Mouse (Mus musculus): ENCODE data around the gene Ifnk. TPM values are rescaled to one million over a fixed set of nuclear protein-coding genes. Genes with fewer than 3 reads are reported as not detected.

Ifnk gene
- polyA plus RNA-seq, 1 experiment, result not detected

DNA sequence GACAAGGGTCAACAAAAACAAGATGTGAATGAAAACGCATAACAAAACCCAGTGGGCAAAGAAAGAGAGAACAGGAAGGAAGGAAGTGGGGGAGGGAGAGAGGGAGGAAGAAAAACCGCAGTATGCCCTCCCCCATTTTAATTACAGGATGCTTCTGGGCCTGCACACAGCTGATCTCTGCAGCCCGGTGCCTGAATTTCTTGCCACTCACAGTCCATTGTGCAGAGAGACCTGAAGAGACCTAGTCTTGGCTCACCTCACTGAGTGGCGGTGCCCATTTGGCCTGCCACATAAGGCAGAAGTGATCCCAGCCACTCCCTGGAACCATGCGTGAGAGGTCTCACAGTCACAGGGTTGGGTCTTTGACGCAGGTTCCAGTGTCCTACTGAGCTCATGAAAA, 13.8 kb upstream of the Ifnk start:
- Histone ChIP-seq H3K79me2 (ENCODE audit: control insufficient read depth, insufficient read depth) (no peaks in the 10 kb centered on the region), H3K79me3 (ENCODE audit: low read depth) (no peaks in the 10 kb centered on the region), H3ac (ENCODE audit: control insufficient read depth, insufficient read length, low read depth) (no peak overlapping the region), H3K4me3 (ENCODE audit: insufficient read depth, poor library complexity, severe bottlenecking) (no peak overlapping the region), H3K27me3 (ENCODE audit: control insufficient read depth, insufficient read depth, insufficient read length) (no peaks in the 10 kb centered on the region), H3K36me3 (ENCODE audit: control insufficient read depth, insufficient read depth) (no peaks in the 10 kb centered on the region)
- no peak for TF ChIP-seq MAX (IDR thresholded peaks at IDR 0.05)

DNA sequence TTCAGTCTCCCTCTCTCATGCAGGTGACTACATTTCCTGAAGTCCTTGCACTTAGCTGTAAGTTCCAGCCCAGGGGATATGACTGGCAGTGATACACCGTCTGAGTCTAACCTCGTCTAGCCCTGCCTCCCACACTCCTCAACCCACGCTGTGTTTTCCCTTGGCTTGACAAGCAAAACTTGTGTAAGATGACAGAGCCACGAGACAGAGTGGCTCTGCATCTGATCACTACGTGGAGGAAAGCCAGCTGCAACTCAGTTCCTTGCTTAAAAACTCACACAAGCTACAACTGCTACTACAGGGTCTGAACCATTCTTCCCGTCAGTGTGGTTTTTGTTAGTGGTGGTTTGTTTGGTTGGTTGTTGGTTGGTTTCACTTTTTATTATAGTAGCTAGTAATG, 11.5 kb upstream of the Ifnk start:
- TF ChIP-seq USF1 (IDR thresholded peaks at IDR 0.05; ENCODE audit: low read depth) (no peak), MAX (IDR thresholded peaks at IDR 0.05) (no peak), CTCF (IDR thresholded peaks at IDR 0.05; ENCODE audit: control insufficient read depth, insufficient read depth, insufficient read length) (no peak), MYOD1 (IDR thresholded peaks at IDR 0.05; ENCODE audit: control insufficient read depth, insufficient read length, low read depth) (no peak), CEBPB (IDR thresholded peaks at IDR 0.05; ENCODE audit: low read depth) (no peak), FOSL1 (IDR thresholded peaks at IDR 0.05; ENCODE audit: insufficient read depth, low read length, poor library complexity, severe bottlenecking) (no peak), MYOG (IDR thresholded peaks at IDR 0.05; ENCODE audit: control insufficient read depth, extremely low read depth, insufficient read length) (no peak)
- no peak overlapping the region for H3K4me3 ChIP-seq (ENCODE audit: insufficient read depth, poor library complexity, severe bottlenecking)

DNA sequence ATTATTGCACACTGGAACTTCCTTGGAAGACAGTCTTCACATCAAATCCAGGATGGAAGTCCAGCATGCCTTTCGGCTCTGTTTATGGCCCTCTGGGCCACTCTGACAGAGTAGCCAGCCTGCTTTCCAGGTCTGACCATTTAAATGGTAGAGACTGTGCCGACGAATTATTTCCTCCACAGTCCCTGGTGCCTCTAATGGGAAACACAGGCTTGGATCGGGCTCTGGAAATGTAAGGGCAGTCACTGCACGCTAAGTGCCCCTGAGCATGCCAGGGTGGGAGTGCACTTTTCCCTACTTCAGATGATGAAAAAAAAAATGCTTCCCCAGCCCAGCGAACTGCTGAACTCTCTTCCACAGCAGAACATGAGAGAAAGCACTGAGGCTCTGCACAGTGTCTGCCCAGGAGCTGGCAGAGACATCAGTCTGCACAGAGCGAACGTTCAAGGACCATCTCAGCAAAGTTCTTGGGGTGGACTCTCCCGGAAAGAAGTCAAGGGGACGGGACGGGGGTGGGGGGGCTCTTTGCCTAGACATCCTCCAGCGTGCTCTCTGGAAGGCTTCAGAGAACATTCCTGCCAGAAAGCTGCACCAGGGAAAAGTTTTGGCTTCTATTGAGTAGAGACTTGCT, 8.3 kb upstream of the Ifnk start:
- no peaks in the 10 kb centered on the region for H3K79me2 ChIP-seq (ENCODE audit: control insufficient read depth, insufficient read depth)
- no peak overlapping the region for H3K4me3 ChIP-seq (ENCODE audit: insufficient read depth, poor library complexity, severe bottlenecking)
- no peaks in the 10 kb centered on the region for H3K36me3 ChIP-seq (ENCODE audit: control insufficient read depth, insufficient read depth)
- no peaks in the 10 kb centered on the region for H3K79me3 ChIP-seq (ENCODE audit: low read depth)
- H3ac ChIP-seq (ENCODE audit: control insufficient read depth, insufficient read length, low read depth), result no peak overlapping the region
- TF ChIP-seq FOSL1 (IDR thresholded peaks at IDR 0.05; ENCODE audit: insufficient read depth, low read length, poor library complexity, severe bottlenecking) (no peak), MYOD1 (IDR thresholded peaks at IDR 0.05; ENCODE audit: control insufficient read depth, insufficient read length, low read depth) (no peak), USF1 (IDR thresholded peaks at IDR 0.05; ENCODE audit: low read depth) (no peak), MAX (IDR thresholded peaks at IDR 0.05) (no peak), CTCF (IDR thresholded peaks at IDR 0.05; ENCODE audit: control insufficient read depth, insufficient read depth, insufficient read length) (no peak), CEBPB (IDR thresholded peaks at IDR 0.05; ENCODE audit: low read depth) (no peak), MYOG (IDR thresholded peaks at IDR 0.05; ENCODE audit: control insufficient read depth, extremely low read depth, insufficient read length) (no peak)
- H3K27me3 ChIP-seq (ENCODE audit: control insufficient read depth, insufficient read depth, insufficient read length), result no peaks in the 10 kb centered on the region

More for the DNA sequence above, 11.5 kb upstream of the Ifnk start:
- Histone ChIP-seq H3ac (ENCODE audit: control insufficient read depth, insufficient read length, low read depth) (no peak overlapping the region), H3K79me3 (ENCODE audit: low read depth) (no peaks in the 10 kb centered on the region), H3K36me3 (ENCODE audit: control insufficient read depth, insufficient read depth) (no peaks in the 10 kb centered on the region), H3K79me2 (ENCODE audit: control insufficient read depth, insufficient read depth) (no peaks in the 10 kb centered on the region), H3K27me3 (ENCODE audit: control insufficient read depth, insufficient read depth, insufficient read length) (no peaks in the 10 kb centered on the region)

DNA sequence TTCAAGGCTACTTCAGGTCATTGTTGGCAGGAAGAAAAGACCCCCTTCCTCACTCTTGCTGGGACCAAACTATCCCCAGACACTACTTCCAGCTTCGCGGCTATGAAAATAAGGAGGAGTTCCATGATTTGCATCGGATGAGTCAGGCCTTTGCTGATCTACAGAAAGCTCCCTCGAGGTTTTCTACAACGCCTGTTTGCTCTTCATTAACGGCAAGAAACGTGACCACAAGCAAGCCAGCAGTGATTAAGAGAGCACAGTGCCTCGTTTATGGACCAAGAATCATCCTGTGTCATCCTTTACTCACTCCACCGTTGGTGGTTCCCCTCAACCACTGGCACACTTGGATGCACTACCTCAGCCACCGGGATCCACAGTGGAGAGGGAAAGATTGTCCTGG, 6.1 kb upstream of the Ifnk start:
- TF ChIP-seq MYOG (IDR thresholded peaks at IDR 0.05; ENCODE audit: control insufficient read depth, extremely low read depth, insufficient read length) (no peak), MAX (IDR thresholded peaks at IDR 0.05) (no peak), MYOD1 (IDR thresholded peaks at IDR 0.05; ENCODE audit: control insufficient read depth, insufficient read length, low read depth) (no peak), FOSL1 (IDR thresholded peaks at IDR 0.05; ENCODE audit: insufficient read depth, low read length, poor library complexity, severe bottlenecking) (no peak), CEBPB (IDR thresholded peaks at IDR 0.05; ENCODE audit: low read depth) (no peak)

DNA sequence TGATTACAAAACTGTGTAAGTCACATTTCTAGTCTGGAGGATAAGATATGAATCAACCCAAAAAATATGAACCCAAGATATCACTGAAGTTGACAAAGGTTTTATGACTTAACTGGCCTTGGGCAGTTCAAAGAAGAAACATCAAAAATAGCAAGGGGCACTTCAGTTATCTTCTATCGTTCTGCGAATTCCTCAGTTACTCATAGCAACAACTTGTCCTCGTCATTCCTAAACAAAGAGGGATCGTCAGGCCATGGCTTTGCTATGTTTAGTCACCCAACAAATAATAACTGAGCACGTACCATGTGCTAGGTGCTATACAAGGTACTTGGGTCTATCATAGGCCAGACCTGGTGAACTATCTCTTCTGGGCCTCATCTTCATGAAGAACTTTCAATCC, 5.3 kb upstream of the Ifnk start:
- Histone ChIP-seq H3ac (ENCODE audit: control insufficient read depth, insufficient read length, low read depth) (no peak overlapping the region), H3K27me3 (ENCODE audit: control insufficient read depth, insufficient read depth, insufficient read length) (no peaks in the 10 kb centered on the region), H3K36me3 (ENCODE audit: control insufficient read depth, insufficient read depth) (no peaks in the 10 kb centered on the region), H3K4me3 (ENCODE audit: insufficient read depth, poor library complexity, severe bottlenecking) (no peak overlapping the region), H3K79me2 (ENCODE audit: control insufficient read depth, insufficient read depth) (no peaks in the 10 kb centered on the region), H3K79me3 (ENCODE audit: low read depth) (no peaks in the 10 kb centered on the region)
- no peak for TF ChIP-seq FOSL1 (IDR thresholded peaks at IDR 0.05; ENCODE audit: insufficient read depth, low read length, poor library complexity, severe bottlenecking)
- no peak for TF ChIP-seq MYOD1 (IDR thresholded peaks at IDR 0.05; ENCODE audit: control insufficient read depth, insufficient read length, low read depth)
- no peak for TF ChIP-seq MYOG (IDR thresholded peaks at IDR 0.05; ENCODE audit: control insufficient read depth, extremely low read depth, insufficient read length)
- no peak for TF ChIP-seq CEBPB (IDR thresholded peaks at IDR 0.05; ENCODE audit: low read depth)
- no peak for TF ChIP-seq MAX (IDR thresholded peaks at IDR 0.05)
- TF ChIP-seq CTCF (IDR thresholded peaks at IDR 0.05; ENCODE audit: control insufficient read depth, insufficient read depth, insufficient read length), result no peak
- TF ChIP-seq USF1 (IDR thresholded peaks at IDR 0.05; ENCODE audit: low read depth), result no peak

More for the DNA sequence above, 6.1 kb upstream of the Ifnk start:
- Histone ChIP-seq H3K4me3 (ENCODE audit: insufficient read depth, poor library complexity, severe bottlenecking) (no peak overlapping the region), H3ac (ENCODE audit: control insufficient read depth, insufficient read length, low read depth) (no peak overlapping the region), H3K79me2 (ENCODE audit: control insufficient read depth, insufficient read depth) (no peaks in the 10 kb centered on the region), H3K79me3 (ENCODE audit: low read depth) (no peaks in the 10 kb centered on the region), H3K27me3 (ENCODE audit: control insufficient read depth, insufficient read depth, insufficient read length) (no peaks in the 10 kb centered on the region), H3K36me3 (ENCODE audit: control insufficient read depth, insufficient read depth) (no peaks in the 10 kb centered on the region)

DNA sequence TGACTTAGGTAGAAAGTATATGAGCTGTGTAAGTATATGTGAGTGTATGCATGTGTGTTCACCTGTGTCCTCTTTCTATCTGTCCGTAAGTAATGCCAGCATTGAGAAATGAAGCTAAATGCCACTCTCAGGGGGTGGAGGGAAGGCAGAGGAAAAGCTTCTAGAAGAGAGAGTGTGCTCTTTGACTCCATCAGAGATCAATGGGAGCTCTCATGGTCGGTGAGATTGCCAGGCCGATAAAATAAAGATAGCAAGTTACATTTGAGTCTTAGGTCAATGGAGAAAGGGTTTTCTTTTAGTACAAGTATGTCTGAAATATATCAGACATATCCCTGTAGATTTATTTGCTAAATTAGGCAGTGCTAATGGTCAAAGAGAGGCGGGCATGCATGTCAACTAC, 3.5 kb upstream of the Ifnk start:
- no peak overlapping the region for H3K4me3 ChIP-seq (ENCODE audit: insufficient read depth, poor library complexity, severe bottlenecking)
- no peaks in the 10 kb centered on the region for H3K79me2 ChIP-seq (ENCODE audit: control insufficient read depth, insufficient read depth)
- H3K36me3 ChIP-seq (ENCODE audit: control insufficient read depth, insufficient read depth), result no peaks in the 10 kb centered on the region
- no peak overlapping the region for H3ac ChIP-seq (ENCODE audit: control insufficient read depth, insufficient read length, low read depth)
- H3K27me3 ChIP-seq (ENCODE audit: control insufficient read depth, insufficient read depth, insufficient read length), result no peaks in the 10 kb centered on the region
- TF ChIP-seq USF1 (IDR thresholded peaks at IDR 0.05; ENCODE audit: low read depth) (no peak), FOSL1 (IDR thresholded peaks at IDR 0.05; ENCODE audit: insufficient read depth, low read length, poor library complexity, severe bottlenecking) (no peak), MYOG (IDR thresholded peaks at IDR 0.05; ENCODE audit: control insufficient read depth, extremely low read depth, insufficient read length) (no peak), MYOD1 (IDR thresholded peaks at IDR 0.05; ENCODE audit: control insufficient read depth, insufficient read length, low read depth) (no peak), CTCF (IDR thresholded peaks at IDR 0.05; ENCODE audit: control insufficient read depth, insufficient read depth, insufficient read length) (no peak), MAX (IDR thresholded peaks at IDR 0.05) (no peak), CEBPB (IDR thresholded peaks at IDR 0.05; ENCODE audit: low read depth) (no peak)
- H3K79me3 ChIP-seq (ENCODE audit: low read depth), result no peaks in the 10 kb centered on the region
